ENCODE assay signal across 8 mouse cellular contexts in genomic region chr6:136808014-136808417, GRCm38 (mm10). TPM values are rescaled to one million over a fixed set of nuclear protein-coding genes. Genes with fewer than 3 reads are reported as not detected.
DNase-seq lines count a peak whose midpoint lies in the region; ATAC-seq lines count a peak whose summit lies in the region.

TSS of gene H2afj (plus strand) at chr6:136808244.

- peak within 1 kb of the TSS; percentile 62 for H3K9ac ChIP-seq in kidney, embryonic 15.5 days

- no peaks in the 10 kb centered on the region for H3K27me3 ChIP-seq in heart, embryonic 10.5 days (ENCODE audit: insufficient read depth, poor library complexity, severe bottlenecking)
- no peaks in the 10 kb centered on the region for H3K27me3 ChIP-seq in kidney, embryonic 15.5 days

- no peaks in the 10 kb centered on the region for H3K9me3 ChIP-seq in heart, embryonic 10.5 days
- no peaks in the 10 kb centered on the region for H3K9me3 ChIP-seq in kidney, embryonic 15.5 days (replicated peaks)

- H3K4me3 ChIP-seq in heart, embryonic 10.5 days = peak within 1 kb of the TSS; percentile 85
- H3K4me3 ChIP-seq in kidney, embryonic 15.5 days (replicated peaks) = peak within 1 kb of the TSS; percentile 90

- peak; percentile 73 for ATAC-seq in erythroblast, adult 5-6 weeks (replicated peaks; ENCODE audit: low FRiP score, poor library complexity, severe bottlenecking)
- peak; percentile 88 for ATAC-seq in kidney, embryonic 15.5 days (replicated peaks; ENCODE audit: low FRiP score)
- peak; percentile 79 for ATAC-seq in monocyte, adult 5-6 weeks (replicated peaks; ENCODE audit: insufficient number of reproducible peaks, low FRiP score, low TSS enrichment, poor library complexity, severe bottlenecking)

- peak within 1 kb of the TSS; percentile 94 for H3K4me2 ChIP-seq in kidney, embryonic 15.5 days

- H3K27ac ChIP-seq in heart, embryonic 10.5 days = peak within 1 kb of the TSS; percentile 87
- H3K27ac ChIP-seq in kidney, embryonic 15.5 days = peak within 1 kb of the TSS; percentile 91

- peak; percentile 98 for DNase-seq in B cell, adult 2 months
- peak; percentile 99 for DNase-seq in brain, adult 2 months (ENCODE audit: low read depth, low spot score)
- DNase-seq in heart, embryonic 10.5 days (ENCODE audit: low spot score) = peak; percentile 98
- peak; percentile 98 for DNase-seq in liver
- peak; percentile 99 to 100 for DNase-seq in spleen, postnatal 4 days (ENCODE audit: low spot score in 2 of 2)

- H3K36me3 ChIP-seq in heart, embryonic 10.5 days = peaks cover 11% of the 10 kb centered on the region
- peaks cover 20% of the 10 kb centered on the region for H3K36me3 ChIP-seq in kidney, embryonic 15.5 days

- H3K4me1 ChIP-seq in heart, embryonic 10.5 days = peaks cover 22% of the 10 kb centered on the region
- peaks cover 32% of the 10 kb centered on the region for H3K4me1 ChIP-seq in kidney, embryonic 15.5 days

- under 1% methylated on average over 34 of the region's 34 CpGs for WGBS in heart, embryonic 10.5 days
- under 1% methylated on average over 34 of the region's 34 CpGs for WGBS in kidney, embryonic 15.5 days

RNA-seq across cellular contexts. Expression of gene H2afj, which starts in this region (rescaled TPM):
- total RNA-seq in erythroblast, adult 5-6 weeks (2015; ENCODE audit: low replicate concordance) = 20.9 and 21.9 TPM in 2 replicates
- total RNA-seq in erythroblast, adult 5-6 weeks (2017; ENCODE audit: low replicate concordance) = 26.2 and 40.1 TPM in 2 replicates
- 81.5 and 88.2 TPM in 2 replicates for polyA plus RNA-seq in heart, embryonic 10.5 days (2016; fragmentation: Nextera tagmentation; extraction: Ambion mirVana)
- 112 and 118 TPM in 2 replicates for polyA plus RNA-seq in kidney, embryonic 15.5 days (2015; fragmentation: Nextera tagmentation; extraction: Ambion mirVana)
- total RNA-seq in monocyte, adult 5-6 weeks (2017) = 54.2 to 78.4 TPM (median 59.5 TPM) in 3 replicates

Comparison
In these comparisons a context has a peak if more than half of its experiments do, and no peak if none do; other contexts are left out.
1. Peak in every context shown above with its lines: DNase-seq, ATAC-seq, H3K4me3 ChIP-seq and H3K27ac ChIP-seq.